In genomic region chr3:124011685-124012084, GRCm38 (mm10) we compare ENCODE assay signal across 16 mouse cellular contexts.
"Had no signal": no experiment of that assay in that cellular context is flagged by ENCODE, and none has a peak within 500 bp of the region (broad histone marks: within the 10 kb centered on the region; RNA-seq: fewer than 3 reads in every experiment).

No protein-coding gene starts in this region.

- H3K9ac ChIP-seq: neural tube, embryonic 13.5 days; neural tube, embryonic 15.5 days; stomach, embryonic 15.5 days had no signal

- DNase-seq: retina, postnatal 1 day; right cerebral cortex, adult 18-20 months; right cerebral cortex, postnatal 14 days; right cerebral cortex, postnatal 25 days; right cerebral cortex, postnatal 4 days; spleen, adult 18-20 months; thymus, adult 18-20 months; thymus, adult 2 months; thymus, postnatal 14 days; thymus, postnatal 25 days; thymus, postnatal 36 days; thymus, postnatal 4 days had no signal

- H3K4me1 ChIP-seq: neural tube, embryonic 13.5 days; neural tube, embryonic 15.5 days; stomach, embryonic 15.5 days had no signal

- H3K36me3 ChIP-seq: neural tube, embryonic 13.5 days; neural tube, embryonic 15.5 days; stomach, embryonic 15.5 days had no signal

- H3K27me3 ChIP-seq: neural tube, embryonic 13.5 days; neural tube, embryonic 15.5 days; stomach, embryonic 15.5 days had no signal

- H3K4me2 ChIP-seq: neural tube, embryonic 13.5 days; neural tube, embryonic 15.5 days; stomach, embryonic 15.5 days had no signal

- H3K27ac ChIP-seq: neural tube, embryonic 13.5 days; neural tube, embryonic 15.5 days; stomach, embryonic 15.5 days; stomach, postnatal 0 days had no signal

- H3K9me3 ChIP-seq: neural tube, embryonic 13.5 days; neural tube, embryonic 15.5 days; stomach, embryonic 15.5 days had no signal

- H3K4me3 ChIP-seq: neural tube, embryonic 13.5 days; neural tube, embryonic 15.5 days; stomach, embryonic 15.5 days had no signal
